7 mouse cellular contexts compared by ENCODE assay signal in the genomic region with DNA sequence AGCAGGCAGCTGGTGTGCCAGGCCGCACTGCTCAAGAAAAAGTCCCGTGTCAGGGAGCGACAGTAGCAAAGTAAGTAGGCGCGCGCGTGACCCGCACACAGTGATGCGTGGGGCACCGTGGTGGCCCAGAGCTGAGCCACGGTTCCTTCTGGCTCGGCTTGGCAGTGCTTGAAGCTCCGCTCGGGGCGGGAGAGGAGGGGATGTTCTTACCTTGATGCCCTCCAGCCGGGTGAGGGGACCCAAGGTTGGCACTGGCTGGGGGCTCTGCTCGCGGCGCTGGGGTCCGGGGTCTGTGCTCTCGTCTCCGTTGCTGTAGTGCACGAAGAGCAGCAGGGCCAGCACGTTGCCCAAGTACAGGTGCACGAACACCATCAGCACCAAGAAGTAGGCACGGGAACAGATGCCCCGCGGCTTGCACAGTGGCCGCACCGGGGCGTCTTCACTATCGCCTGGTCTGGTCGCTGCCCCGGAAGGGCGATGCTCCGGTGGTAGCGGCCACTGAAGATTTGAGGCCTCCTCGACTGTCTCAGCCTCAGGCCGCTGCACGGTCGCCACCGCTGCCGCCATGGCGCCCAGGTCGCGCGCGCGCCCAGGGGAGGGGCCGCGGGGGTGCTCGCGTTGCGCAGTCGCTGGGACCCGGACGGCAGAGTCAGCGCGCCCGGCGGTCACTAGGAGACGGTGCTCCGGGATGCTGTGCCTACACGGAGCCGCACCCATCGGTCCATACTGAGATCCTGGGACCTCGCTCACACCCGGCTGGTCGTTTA. TPM values are rescaled to one million over a fixed set of nuclear protein-coding genes. Genes with fewer than 3 reads are reported as not detected.
DNase-seq lines count a peak whose midpoint lies in the region; ATAC-seq and TF ChIP-seq lines count a peak whose summit lies in the region.

A gene (minus strand): TSS at position 670 of the 767 bp plus-strand sequence.

- TF ChIP-seq CTCF in spleen, adult 2 months (IDR thresholded peaks at IDR 0.05; ENCODE audit: extremely low read depth, insufficient read depth, insufficient read length, insufficient replicate concordance), result no peak

- peak; percentile 83 for ATAC-seq in granulocyte monocyte progenitor cell, adult 5-6 weeks (replicated peaks; ENCODE audit: poor library complexity, severe bottlenecking)
- ATAC-seq in intestine, embryonic 16.5 days, result peak; percentile 80
- ATAC-seq in limb, embryonic 14.5 days (ENCODE audit: low FRiP score, low read depth), result peak; percentile 78
- peak; percentile 86 for ATAC-seq in midbrain, embryonic 14.5 days (ENCODE audit: low FRiP score, low TSS enrichment)

- peak; percentile 82 for DNase-seq in adrenal gland, postnatal 10 days
- DNase-seq in embryo, embryonic 10.5 days (ENCODE audit: low spot score), result peak; percentile 70
- DNase-seq in limb, embryonic 14.5 days (ENCODE audit: low spot score), result peak; percentile 61
- DNase-seq in midbrain, embryonic 14.5 days, result peak; percentile 88
- peak in 1 of 2 experiments; percentile 37 for DNase-seq in spleen, adult 2 months (ENCODE audit: low read depth in 1 of 2, low spot score in 2 of 2)

- no peak for TF ChIP-seq POLR2A in limb, embryonic 14.5 days (IDR thresholded peaks at IDR 0.05; ENCODE audit: borderline replicate concordance, extremely low read depth, insufficient read depth, insufficient read length)
- no peak for TF ChIP-seq POLR2A in spleen, adult 2 months (IDR thresholded peaks at IDR 0.05; ENCODE audit: low read depth, low read length)

- H3K4me1 ChIP-seq in intestine, embryonic 16.5 days (ENCODE audit: control insufficient read depth, insufficient read depth, low read length), result peaks cover 9% of the 10 kb centered on the region
- H3K4me1 ChIP-seq in limb, embryonic 14.5 days (ENCODE audit: control insufficient read depth, insufficient read depth, low read length), result peaks cover 6% of the 10 kb centered on the region; the same call in 1 of the 2 replicates
- H3K4me1 ChIP-seq in midbrain, embryonic 14.5 days (ENCODE audit: control insufficient read depth, insufficient read depth, low read length), result peaks cover 10% of the 10 kb centered on the region; the same call in 1 of the 2 replicates
- H3K4me1 ChIP-seq in spleen, adult 2 months (ENCODE audit: control insufficient read depth, insufficient read depth, insufficient read length), result peaks cover 8% of the 10 kb centered on the region

- H3K9me3 ChIP-seq in intestine, embryonic 16.5 days (ENCODE audit: control insufficient read depth, low read length), result no peaks in the 10 kb centered on the region
- no peaks in the 10 kb centered on the region for H3K9me3 ChIP-seq in limb, embryonic 14.5 days (ENCODE audit: control insufficient read depth, low read length)
- no peaks in the 10 kb centered on the region for H3K9me3 ChIP-seq in midbrain, embryonic 14.5 days (ENCODE audit: control insufficient read depth, low read length)

- peak within 1 kb of the TSS; percentile 92 for H3K4me2 ChIP-seq in intestine, embryonic 16.5 days (ENCODE audit: low read depth, low read length)
- H3K4me2 ChIP-seq in limb, embryonic 14.5 days (replicated peaks; ENCODE audit: low read depth, low read length, severe bottlenecking), result peak within 1 kb of the TSS; percentile 93
- H3K4me2 ChIP-seq in midbrain, embryonic 14.5 days (ENCODE audit: low read length), result peak within 1 kb of the TSS; percentile 91

- peak within 1 kb of the TSS; percentile 76 for H3K9ac ChIP-seq in intestine, embryonic 16.5 days (ENCODE audit: low read depth, low read length)
- peak within 1 kb of the TSS; percentile 77 for H3K9ac ChIP-seq in limb, embryonic 14.5 days (ENCODE audit: low read depth, low read length, severe bottlenecking)
- H3K9ac ChIP-seq in midbrain, embryonic 14.5 days (replicated peaks; ENCODE audit: low read length), result peak within 1 kb of the TSS; percentile 81

- 1% methylated on average over 69 of the region's 69 CpGs for WGBS in intestine, embryonic 16.5 days
- WGBS in limb, embryonic 14.5 days, result under 1% methylated on average over 52 of the region's 69 CpGs
- WGBS in midbrain, embryonic 14.5 days, result 2% methylated on average over 61 of the region's 69 CpGs
- 8% methylated on average over 69 of the region's 69 CpGs for WGBS in spleen, adult 2 months

- peak within 1 kb of the TSS; percentile 77 for H3K4me3 ChIP-seq in intestine, embryonic 16.5 days (ENCODE audit: low read length)
- peak within 1 kb of the TSS; percentile 72 for H3K4me3 ChIP-seq in limb, embryonic 14.5 days (replicated peaks; ENCODE audit: low read length)
- peak within 1 kb of the TSS; percentile 68 for H3K4me3 ChIP-seq in midbrain, embryonic 14.5 days (replicated peaks; ENCODE audit: low read depth, low read length)
- peak within 1 kb of the TSS; percentile 81 for H3K4me3 ChIP-seq in spleen, adult 2 months (ENCODE audit: extremely low read depth, insufficient read depth, insufficient read length)

- no peaks in the 10 kb centered on the region; the same call in 1 of the 2 replicates for H3K27me3 ChIP-seq in intestine, embryonic 16.5 days (replicated peaks; ENCODE audit: control insufficient read depth, insufficient read depth, low read length)
- no peaks in the 10 kb centered on the region for H3K27me3 ChIP-seq in limb, embryonic 14.5 days (ENCODE audit: control insufficient read depth, insufficient read depth, low read length)
- H3K27me3 ChIP-seq in midbrain, embryonic 14.5 days (ENCODE audit: control insufficient read depth, insufficient read depth, low read length), result no peaks in the 10 kb centered on the region
- H3K27me3 ChIP-seq in spleen, adult 2 months (ENCODE audit: control insufficient read depth, insufficient read depth, low read length), result peaks cover 2% of the 10 kb centered on the region; the same call in 1 of the 2 replicates

- H3K27ac ChIP-seq in intestine, embryonic 16.5 days (ENCODE audit: low read length), result no peak within 1 kb of the TSS
- no peak within 1 kb of the TSS for H3K27ac ChIP-seq in limb, embryonic 14.5 days (replicated peaks; ENCODE audit: low read depth, low read length)
- H3K27ac ChIP-seq in midbrain, embryonic 14.5 days (replicated peaks; ENCODE audit: low read depth, low read length), result peak within 1 kb of the TSS; percentile 78
- H3K27ac ChIP-seq in spleen, adult 2 months (ENCODE audit: insufficient read depth, low read length), result no peak within 1 kb of the TSS

- no peaks in the 10 kb centered on the region for H3K36me3 ChIP-seq in intestine, embryonic 16.5 days (ENCODE audit: control insufficient read depth, insufficient read depth, low read length)
- H3K36me3 ChIP-seq in limb, embryonic 14.5 days (ENCODE audit: control insufficient read depth, insufficient read depth, low read length), result peaks cover 5% of the 10 kb centered on the region; the same call in 1 of the 2 replicates
- no peaks in the 10 kb centered on the region for H3K36me3 ChIP-seq in midbrain, embryonic 14.5 days (ENCODE audit: control insufficient read depth, insufficient read depth, low read length)
- peaks cover 2% of the 10 kb centered on the region; the same call in 1 of the 2 replicates for H3K36me3 ChIP-seq in spleen, adult 2 months (ENCODE audit: control insufficient read depth, insufficient read depth, low read length)

RNA-seq across cellular contexts. Expression of the gene that starts here (rescaled TPM):
- total RNA-seq in adrenal gland, postnatal 10 days (2021), result 1 to 10 TPM; 6.1 to 9.6 TPM
- total RNA-seq in granulocyte monocyte progenitor cell, adult 5-6 weeks (2014; fragmentation: Nextera tagmentation), result 2.0 and 2.3 TPM in 2 replicates
- 0.43 TPM in 1 of 2 replicates, not detected in the other for total RNA-seq in granulocyte monocyte progenitor cell, adult 5-6 weeks (2017)
- 4.5 and 5.0 TPM in 2 replicates for polyA plus RNA-seq in intestine, embryonic 16.5 days (2015; fragmentation: Nextera tagmentation; extraction: Ambion mirVana)
- polyA plus RNA-seq in limb, embryonic 14.5 days (2012; rRNA removed), result 14.3 and 17.8 TPM in 2 replicates
- 7.8 and 8.8 TPM in 2 replicates for polyA plus RNA-seq in limb, embryonic 14.5 days (2014; fragmentation: Nextera tagmentation; extraction: Ambion mirVana)
- polyA plus RNA-seq in midbrain, embryonic 14.5 days (2014; fragmentation: Nextera tagmentation; extraction: Ambion mirVana), result 27.0 and 30.5 TPM in 2 replicates
- polyA plus RNA-seq in spleen, adult 2 months (2012; rRNA removed), result 5.9 and 7.9 TPM in 2 replicates
